In genomic region chr11:22972746-22973526, GRCm38 (mm10) we compare ENCODE assay signal across 1 mouse cellular context.
TF ChIP-seq lines count a peak whose summit lies in the region.

No protein-coding gene starts in this region.

TF ChIP-seq in CH12.LX, 34 proteins besides CTCF, POLR2A, EP300 and RAD21 (continued from another document):
- 0 out of 2 replicates have a peak, but pooled peaks have one; percentile 53 for TF ChIP-seq MAZ (IDR thresholded peaks at IDR 0.05; ENCODE audit: low read depth, low read length)
- 0 out of 2 replicates have a peak, but pooled peaks have one; percentile 30 for TF ChIP-seq SIN3A (IDR thresholded peaks at IDR 0.05; ENCODE audit: low read length)
- 0 out of 2 replicates have a peak, but pooled peaks have one; percentile 25 for TF ChIP-seq TBP (conservative IDR thresholded peaks at IDR 0.05; ENCODE audit: low read depth, low read length)
- no peak for TF ChIP-seq USF1 (IDR thresholded peaks at IDR 0.05; ENCODE audit: low read depth, low read length)
- peak; percentile 97 for TF ChIP-seq CHD2 (IDR thresholded peaks at IDR 0.05; ENCODE audit: low read length)
TF ChIP-seq in CH12.LX: peak in this region for 5.
